Mouse (Mus musculus) hematopoietic multipotent progenitor cell, adult 10-12 weeks (in vitro differentiated cells): ENCODE results near the gene Scamp2. TPM values are rescaled to one million over a fixed set of nuclear protein-coding genes. Genes with fewer than 3 reads are reported as not detected.

Experiments
- polyA plus RNA-seq: library from polyadenylated mRNA; stranded (reverse); fragments of >175 nt; gene quantifications from 2 replicates; pipeline ENCODE4 v1.2.3, GENCODE M21; 2012; ENCODE audit warnings: low replicate concordance

The Scamp2 gene
- 13.8 and 74.4 TPM in 2 replicates for polyA plus RNA-seq

GRCm38 (mm10) chr9:57560861-57561710 is at the start of gene Scamp2:
Scamp2 (plus strand) TSS chr9:57560943.

DNA sequence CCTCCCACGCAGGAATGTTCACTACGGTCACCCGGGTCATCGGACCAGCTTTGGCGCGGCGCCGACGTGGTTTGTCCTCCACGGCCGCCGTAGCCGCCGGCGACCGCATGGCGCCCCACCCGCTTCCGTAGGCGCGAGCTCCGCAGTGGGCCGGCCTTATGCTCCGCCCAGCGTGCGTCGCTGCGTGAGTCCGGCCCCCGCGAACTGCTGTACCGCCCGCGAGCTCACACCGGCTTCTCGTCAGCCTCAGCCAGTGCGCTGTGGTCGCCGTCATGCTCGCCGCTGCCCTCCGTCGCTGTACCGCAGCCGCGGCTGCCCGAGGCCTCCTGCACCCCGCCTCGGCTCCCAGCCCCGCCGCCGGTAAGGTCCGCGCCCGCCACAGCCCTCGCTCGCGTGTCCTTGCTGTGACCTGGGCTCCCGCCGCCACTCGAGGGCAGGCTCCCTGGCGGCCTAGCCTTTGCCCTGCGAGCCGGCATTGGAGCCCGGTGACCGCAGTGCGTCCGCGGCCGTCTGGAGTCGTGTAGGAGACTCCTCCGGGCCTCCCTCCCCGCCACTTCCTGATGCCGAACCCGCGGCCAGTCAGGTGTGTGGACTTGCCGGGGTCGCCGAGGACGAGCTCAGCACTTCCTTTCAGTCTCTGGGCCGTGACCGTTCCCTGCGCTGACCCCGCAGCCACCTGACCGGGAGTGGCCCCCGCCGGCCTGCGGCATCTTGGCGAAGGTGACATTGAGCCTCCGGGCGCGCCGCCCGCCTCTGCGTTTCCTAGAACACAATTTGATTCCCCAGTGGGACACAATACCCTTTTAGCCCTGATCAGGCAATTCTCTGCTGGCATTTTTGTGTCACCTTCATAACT is 39.5 kb upstream of the Scamp2 start, which contains the start of gene Cox5a:
Cox5a (plus strand) TSS at position 219 of the 856 bp plus-strand sequence.

DNA sequence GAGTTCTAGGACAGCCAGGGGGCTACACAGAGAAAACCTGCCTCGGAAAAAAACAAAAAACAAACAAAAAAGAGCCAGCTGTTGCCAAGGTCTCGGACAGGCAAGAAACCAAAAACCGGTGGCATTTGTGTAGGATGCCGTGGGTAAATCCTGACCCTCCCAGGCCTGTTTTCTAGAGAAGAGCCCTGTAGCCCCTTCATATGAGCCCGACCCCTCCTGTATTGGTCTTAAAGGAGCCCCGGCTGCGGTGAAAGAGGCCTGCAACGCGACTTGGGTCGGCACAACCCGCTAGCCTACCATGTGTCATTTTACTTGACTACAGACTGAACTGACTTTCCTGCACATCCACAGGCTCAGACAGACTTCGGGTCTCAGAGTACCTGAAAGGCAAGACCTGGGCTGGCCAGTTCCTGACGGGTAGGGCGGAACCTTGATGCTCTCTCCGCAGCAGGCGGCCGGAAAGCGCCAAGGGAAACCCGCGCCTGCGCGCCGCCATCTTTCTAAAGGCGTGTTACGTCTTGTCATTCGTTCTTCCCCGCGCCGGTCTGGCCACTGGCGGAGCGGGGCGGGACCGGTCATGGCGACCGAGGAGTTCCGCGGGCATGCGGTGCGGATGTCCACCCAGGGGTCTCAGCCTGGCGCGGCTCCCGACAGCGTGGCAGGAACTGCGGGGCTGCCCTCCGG is 23.6 kb upstream of the Scamp2 start, which contains the start of gene Fam219b:
Fam219b (plus strand) TSS at position 485 of the 684 bp plus-strand sequence.

GRCm38 (mm10) chr9:57552139-57552887 is 8.4 kb upstream of the Scamp2 start, which contains the start of gene Mpi:
Mpi (minus strand) TSS chr9:57552763.

DNA sequence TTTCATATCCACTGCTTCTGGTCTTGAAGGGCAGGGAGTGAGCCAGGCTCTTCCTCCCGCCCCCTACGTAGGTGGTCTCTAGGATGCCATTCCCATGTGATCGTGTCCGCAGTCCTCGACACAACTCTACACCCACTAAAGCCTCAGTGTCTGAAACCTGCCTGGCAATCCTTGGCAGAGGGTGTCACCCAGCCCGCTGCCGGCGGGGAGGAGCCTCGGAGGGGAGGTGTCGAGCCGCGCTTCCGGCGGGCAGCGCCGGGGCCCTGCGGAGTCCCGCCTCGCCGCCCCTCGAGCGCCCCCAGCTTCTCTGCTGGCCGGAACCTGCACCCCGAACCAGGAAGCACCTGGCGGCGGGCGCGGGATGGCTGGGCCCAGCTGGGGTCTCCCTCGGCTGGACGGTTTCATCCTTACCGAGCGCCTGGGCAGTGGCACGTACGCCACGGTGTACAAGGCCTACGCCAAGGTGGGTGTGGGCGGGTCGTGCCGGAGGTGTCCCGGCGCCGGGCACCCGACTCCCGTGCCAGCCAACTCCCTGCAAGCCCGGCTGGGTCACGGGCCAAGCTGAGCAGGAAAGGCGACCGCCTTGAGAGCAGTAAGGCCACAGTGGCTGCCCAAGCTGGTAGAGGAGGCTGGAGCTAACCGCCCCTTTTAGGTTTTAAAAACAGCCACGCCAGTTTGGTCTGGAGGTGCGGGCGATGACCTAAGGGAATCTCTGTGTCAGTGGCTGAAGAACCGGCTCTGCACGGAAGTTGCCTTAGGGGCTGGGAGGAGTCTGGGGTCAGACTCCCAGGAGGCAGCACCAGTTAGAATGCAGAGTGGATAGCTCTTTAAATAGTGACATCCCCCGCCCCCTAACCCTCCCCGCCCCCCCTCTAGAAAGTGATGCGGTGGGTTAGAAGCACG is 28.7 kb downstream of the Scamp2 start, which contains the start of gene Ulk3:
Ulk3 (plus strand) TSS at position 229 of the 903 bp plus-strand sequence.

GRCm38 (mm10) chr9:57606139-57606851 is 45.6 kb downstream of the Scamp2 start, which contains the start of gene Cplx3:
Cplx3 (minus strand) TSS chr9:57606281.

DNA sequence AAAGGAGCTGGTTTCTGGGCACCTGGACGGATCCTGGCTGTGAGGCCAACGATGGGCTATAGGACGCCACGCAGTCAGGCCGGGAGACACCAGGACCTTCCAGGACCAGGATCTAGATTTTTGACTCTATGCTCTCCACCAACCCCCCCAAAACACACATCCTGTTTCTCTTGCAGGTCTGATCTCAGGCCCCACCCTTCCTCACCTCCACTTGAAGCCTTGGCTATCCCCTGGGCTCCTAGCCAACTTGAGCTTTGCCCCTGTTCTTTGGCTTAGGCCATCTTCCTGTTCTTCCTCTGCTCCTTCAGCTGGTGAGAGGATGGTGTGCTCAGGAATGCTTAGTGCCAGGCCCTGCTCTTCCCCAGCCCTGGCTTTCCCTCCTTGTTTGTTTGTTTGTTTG is 59.9 kb downstream of the Scamp2 start, which contains the start of gene Lman1l:
Lman1l (minus strand) TSS at position 101 of the 400 bp plus-strand sequence.

Other genes starting within 250 kb of the Scamp2 start
- 12.9 and 25.2 TPM in 2 replicates for gene Ppcdc, start 120.8 kb upstream of the Scamp2 start, polyA plus RNA-seq
- 6.0 and 7.6 TPM in 2 replicates for gene Scamp5, start 92.9 kb upstream of the Scamp2 start, polyA plus RNA-seq
- 0.11 and 0.12 TPM in 2 replicates for gene Rpp25, start 56.9 kb upstream of the Scamp2 start, polyA plus RNA-seq
- 201 and 210 TPM in 2 replicates for gene Cox5a, start 39.7 kb upstream of the Scamp2 start, polyA plus RNA-seq
- 15.7 and 42.7 TPM in 2 replicates for gene Fam219b, start 23.4 kb upstream of the Scamp2 start, polyA plus RNA-seq
- 2.1 and 4.2 TPM in 2 replicates for gene Mpi, start 8.2 kb upstream of the Scamp2 start, polyA plus RNA-seq
- gene Ulk3, start 28.5 kb downstream of the Scamp2 start, polyA plus RNA-seq = 16.0 and 24.7 TPM in 2 replicates
- gene Cplx3, start 45.3 kb downstream of the Scamp2 start, polyA plus RNA-seq = not detected in 2 replicates
- 0.10 and 0.49 TPM in 2 replicates for gene Lman1l, start 59.8 kb downstream of the Scamp2 start, polyA plus RNA-seq
- gene Csk, start 92.7 kb downstream of the Scamp2 start, polyA plus RNA-seq = 759 and 915 TPM in 2 replicates
- not detected in 2 replicates for gene Cyp1a2, start 122.8 kb downstream of the Scamp2 start, polyA plus RNA-seq
- gene Cyp1a1, start 127.0 kb downstream of the Scamp2 start, polyA plus RNA-seq = not detected in 2 replicates
- 2.4 and 6.9 TPM in 2 replicates for gene Edc3, start 147.6 kb downstream of the Scamp2 start, polyA plus RNA-seq
- 49.6 and 59.2 TPM in 2 replicates for gene Clk3, start 204.9 kb downstream of the Scamp2 start, polyA plus RNA-seq